Mouse (Mus musculus): ENCODE data around the gene Zfp61.
"Not testable (repeated sequence)": the region's sequence is repeated elsewhere in the genome, so short reads cannot be mapped to it uniquely, and the experiment has no call there.

Zfp61 gene

DNA sequence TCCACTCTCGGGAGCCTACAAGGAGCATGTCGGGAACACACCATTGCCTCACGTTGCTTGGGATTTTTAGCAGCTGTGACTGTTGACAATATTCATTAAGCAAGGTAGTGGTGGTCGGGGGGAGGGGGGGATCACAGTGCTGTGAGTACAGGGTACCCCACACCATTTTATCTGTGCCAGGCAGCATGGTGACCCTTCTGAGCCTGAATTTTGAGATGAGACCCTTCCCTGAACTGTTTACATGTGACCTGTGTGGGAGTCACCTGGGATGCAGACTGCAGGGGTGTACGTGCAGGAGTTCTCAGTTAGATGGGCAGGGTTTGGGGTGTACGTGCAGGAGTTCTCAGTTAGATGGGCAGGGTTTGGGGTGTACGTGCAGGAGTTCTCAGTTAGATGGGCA, 4.6 kb downstream of the Zfp61 start:
- DNase-seq, result no peak

DNA sequence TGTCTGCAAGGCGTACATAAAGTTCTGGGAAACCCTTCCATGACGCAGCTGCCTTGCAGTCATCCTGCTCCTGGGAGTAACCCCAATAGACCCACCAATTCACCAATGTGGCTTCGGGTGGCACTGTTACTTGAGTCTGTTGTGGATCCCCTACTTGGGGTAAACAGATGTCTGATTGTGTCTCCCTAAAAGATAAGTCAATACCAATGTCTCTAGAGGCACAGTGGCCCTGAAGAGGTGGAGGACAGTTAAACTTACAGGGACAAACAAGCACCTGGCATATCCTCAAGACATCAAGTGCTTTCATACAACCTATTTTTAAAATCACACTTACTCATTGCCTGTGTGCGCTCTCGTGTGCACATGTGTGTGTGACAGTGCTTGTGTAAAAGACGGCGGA, 5.7 kb downstream of the Zfp61 start:
- DNase-seq, result no peak

DNA sequence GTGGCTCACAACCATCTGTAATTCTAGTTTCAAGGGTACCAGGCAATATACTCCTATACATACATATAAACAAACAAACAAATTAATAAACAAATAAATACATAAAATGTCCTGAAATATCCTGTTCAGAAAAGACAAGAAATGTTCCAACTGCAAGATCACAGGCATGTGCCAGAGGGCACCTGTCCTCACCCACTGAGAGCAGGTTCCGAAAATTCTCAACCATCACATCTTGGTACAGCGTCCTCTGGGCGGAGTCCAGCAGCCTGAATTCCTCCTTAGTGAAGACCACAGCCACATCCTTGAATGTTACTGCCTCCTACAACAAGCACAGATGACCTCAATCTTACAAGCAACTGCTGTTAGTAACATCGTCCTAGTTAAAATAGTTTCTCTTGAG, 6.3 kb downstream of the Zfp61 start:
- DNase-seq, result no peak

DNA sequence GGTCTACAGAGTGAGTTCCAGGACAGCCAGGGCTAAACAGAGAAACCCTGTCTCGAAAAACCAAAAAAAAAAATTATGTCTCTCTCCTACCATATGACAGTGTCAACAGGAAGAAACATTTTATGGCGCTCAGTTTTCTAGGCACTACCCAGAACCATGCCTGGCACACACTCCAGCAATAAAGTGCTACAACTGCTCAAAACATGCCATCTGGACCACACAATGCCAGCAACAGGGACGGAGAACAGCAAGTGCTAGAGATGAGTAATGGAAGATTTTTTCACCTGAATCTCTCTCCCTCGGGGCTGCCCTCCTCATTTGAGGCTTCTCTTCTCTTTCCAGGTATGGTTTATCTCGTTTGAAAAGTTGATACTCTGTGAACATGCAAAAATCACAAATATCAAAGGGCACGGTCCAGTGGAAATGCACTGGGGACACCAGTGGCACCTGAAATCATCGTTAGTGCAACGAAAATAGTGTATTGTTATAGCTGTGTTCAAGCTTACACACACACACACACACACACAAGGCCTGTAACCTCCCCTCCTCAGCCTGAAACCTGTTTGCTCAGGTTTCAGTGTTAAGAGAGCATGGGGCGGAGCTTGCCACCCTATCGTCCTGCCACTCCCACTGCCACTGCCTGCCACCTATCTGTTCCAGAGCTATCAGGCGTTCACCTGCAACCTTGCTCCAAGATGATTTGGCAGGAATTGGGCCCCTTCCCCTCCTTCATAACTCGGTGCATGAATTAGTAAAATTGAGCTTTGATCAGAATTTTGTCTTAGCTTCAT, 7.8 kb downstream of the Zfp61 start:
- no peak for DNase-seq

DNA sequence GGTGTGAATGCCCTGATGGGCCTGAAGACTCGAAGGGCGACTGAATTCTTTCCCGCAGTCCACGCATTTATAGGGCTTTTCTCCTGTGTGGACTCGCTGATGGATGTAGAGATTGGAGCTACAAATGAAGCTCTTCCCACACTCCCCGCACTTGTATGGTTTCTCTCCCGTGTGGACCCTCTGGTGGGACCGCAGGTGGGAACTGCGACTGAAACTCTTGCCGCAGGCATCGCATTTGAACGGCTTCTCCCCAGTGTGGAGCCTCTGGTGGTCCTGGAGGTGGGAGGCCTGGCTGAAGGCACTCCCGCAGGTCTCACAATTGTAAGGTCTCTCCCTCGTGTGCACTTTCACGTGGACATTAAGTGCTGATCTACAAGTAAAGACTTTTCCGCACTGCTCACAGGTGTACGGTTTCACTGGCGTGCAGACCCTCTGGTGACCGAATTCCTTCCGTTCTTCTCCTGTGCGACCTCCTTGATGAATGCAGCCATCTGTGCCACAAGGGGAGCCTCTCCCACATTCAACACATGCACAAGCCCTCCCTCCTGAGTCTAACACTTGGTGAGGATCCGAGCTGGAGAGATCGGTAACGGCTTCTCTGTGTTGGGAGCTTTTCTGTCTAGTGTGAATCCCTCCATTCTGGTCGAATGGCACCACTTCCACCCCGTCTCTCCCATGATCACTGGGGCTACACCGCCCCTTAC, 9.5 kb downstream of the Zfp61 start:
- no peak for DNase-seq

DNA sequence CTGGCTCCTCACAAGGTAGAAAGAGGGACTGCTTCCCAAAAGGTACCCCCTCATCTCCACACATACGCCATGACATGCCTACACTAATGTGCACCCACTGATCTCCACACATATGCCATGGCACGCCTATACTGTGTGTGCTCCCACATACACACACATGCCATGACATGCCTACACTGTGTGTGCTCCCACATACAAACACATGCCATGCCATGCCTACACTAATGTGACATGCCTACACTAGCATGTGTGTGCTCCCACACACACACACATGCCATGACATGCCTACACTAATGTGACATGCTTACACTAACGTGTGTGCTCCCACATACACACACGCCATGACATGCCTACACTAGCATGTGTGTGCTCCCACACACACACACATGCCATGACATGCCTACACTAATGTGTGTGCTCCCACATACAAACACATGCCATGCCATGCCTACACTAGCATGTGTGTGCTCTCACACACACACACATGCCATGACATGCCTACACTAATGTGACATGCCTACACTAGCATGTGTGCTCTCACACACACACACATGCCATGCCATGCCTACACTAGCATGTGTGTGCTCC, 10.8 kb downstream of the Zfp61 start:
- DNase-seq, result no peak

DNA sequence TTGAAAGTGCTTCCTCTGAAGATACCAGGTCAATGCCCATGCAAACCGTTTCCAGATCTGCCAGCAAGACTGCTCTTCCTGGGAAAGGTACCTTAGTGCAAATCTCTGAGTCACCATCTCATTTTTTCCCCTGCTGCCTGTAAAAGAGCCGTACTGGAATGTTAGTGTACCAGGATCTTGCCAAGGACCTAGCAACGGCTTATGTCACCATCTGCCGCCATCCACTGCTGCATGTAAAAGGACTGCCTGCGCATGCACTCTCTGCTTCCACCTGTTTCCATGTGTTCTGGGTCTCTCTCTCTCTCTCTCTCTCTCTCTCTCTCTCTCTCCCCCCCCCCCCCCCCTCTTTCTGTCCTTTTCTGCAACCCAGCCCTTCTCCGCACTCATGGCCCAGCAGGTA, 12.5 kb downstream of the Zfp61 start:
- no peak for DNase-seq

DNA sequence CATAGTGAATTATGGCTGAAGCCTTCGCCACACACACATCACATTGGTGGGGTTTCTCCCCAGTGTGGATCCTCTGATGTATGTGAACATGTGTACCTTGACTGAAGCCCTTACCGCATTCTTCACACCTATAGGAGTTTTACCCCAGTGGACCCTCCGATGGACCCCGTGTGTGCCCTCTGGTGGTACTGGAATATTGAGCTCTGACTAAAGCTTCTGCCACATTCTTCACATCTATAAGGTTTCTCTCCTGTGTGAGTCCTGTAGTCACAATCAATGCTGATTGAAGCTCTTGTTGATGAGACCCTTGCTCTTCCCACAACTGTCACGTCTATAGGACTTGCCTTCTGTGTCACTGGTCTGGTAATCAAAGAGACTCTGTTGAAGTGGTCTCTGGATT, 13.4 kb downstream of the Zfp61 start:
- DNase-seq, result no peak

DNA sequence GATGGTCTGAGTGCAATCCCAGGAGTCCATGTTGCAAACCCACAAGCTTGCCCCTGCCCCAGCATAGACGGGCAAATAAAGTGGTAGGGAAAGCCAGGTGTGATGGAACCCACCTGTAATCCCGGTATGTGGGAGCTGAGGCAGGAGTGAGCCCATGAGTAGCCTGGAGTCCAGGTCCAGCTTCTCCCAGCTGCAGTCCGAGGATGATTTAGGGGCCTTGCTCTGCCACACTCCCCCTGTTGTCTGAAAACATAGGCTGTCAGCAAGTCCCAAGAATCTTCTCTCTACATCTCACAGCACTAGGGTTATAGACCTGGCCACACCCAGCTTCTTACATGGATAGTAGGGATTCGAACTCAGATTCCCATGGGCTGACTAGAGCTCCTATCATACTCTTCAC, 14.1 kb downstream of the Zfp61 start:
- DNase-seq, result no peak

DNA sequence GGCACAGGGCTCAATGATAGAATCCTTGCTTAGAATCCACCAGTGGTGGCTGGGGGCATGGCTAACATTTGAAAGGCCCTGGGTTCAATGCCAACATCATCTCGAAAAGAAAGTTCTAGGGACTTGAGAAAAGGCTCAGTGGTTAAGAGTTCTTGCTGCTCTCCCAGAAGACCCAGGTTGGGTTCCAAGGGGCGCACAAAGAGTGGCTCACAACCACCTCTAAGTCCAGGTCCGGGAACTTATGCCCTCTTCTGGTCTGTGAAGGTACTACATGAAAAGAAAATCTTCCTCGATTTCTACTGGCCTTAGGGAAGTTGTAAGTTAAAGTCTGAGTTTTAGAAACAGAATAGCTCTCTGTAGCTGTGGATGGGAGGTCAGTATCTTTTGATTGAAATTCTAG, 14.9 kb downstream of the Zfp61 start:
- no peak for DNase-seq

DNA sequence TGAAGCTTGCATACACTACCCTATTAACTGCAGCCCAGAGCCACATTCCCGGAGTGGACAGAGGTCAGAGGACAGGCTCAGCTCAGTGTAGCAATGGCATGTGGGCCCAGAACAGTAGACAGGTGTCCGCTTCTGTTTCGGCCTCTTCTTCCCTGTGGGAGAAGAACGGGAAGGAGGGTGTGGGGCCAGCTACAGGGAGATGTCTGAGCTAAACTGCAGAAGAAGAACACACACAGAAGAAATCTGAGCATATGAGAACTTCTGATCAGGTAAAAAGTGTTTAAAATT, 20.2 kb downstream of the Zfp61 start:
- peak; percentile 42 for DNase-seq

DNA sequence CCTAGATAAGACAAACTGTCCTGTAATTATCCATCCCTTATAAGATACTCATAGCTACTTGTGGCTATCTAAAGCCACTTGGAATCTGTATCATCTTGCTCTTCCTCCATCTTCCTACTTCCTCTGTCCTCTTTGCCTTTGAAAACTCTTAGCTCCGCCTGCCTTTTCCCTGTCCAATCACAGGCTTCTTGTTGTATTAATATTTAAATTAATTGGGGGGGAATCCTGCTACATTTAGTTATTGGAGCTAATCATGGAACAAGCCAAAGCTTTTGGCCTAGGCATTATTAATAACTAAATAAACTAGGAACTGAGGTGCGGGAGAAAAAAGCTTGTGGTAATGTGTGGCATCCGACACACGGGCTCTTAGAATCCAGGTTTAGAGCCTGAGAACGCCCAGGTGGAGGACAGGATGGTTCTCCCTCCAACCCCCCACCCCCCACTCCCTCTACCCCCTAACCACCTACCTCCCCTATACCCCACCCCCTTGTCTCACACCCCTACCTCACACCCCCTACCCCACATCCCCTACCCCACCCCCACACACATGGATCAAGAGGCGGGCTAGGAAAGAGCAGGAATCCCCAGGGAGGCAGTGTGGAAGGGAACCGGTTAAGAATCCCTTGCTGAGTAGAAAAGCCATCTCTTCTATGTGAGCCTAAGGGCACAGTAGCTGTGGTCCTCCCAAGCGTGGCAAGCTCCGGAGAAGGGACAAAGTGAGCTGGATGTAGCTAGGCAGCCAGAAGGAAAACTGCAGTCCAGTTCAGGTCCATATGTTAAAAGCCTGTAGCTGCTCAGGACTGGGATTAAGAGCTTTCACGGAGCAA, 20.8 kb downstream of the Zfp61 start:
- no peak for DNase-seq

DNA sequence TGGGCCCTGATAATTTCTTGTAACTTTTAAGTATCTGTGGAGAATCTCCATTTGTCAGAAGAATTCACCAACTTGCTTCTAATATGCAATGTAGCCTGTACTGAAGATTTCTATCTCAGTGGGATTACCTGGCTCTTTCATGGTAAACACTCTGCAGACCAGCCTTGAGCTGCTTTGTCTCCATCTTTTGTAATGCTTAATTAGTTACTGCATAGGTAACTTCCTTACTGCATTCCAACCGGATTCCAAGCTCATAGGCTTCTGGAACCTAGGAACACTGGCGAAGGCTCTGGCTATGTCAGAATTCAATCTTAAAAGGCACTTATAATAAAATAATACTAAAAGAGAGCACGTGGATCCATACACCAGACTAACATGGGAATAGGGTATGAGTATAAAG, 22.3 kb downstream of the Zfp61 start:
- DNase-seq, result not testable (repeated sequence)

DNA sequence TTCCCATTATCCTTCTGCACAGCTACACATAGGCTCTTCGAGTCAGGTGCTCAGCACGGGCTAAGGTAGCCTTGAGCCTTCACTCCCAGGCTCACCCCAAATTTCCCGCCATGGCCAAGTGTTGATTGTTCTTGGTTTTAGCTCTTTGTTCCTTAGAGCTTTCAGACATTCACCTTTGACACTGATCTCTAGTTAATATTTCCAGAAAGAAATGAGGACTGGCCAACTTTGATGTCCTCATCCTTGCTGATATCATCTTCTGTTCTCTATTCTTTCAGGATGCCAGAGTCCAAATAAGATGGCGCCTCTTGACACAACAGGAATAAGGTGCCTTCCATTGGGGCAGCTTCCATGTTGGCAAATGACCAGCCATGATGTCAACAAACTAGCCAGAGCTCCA, 26.6 kb downstream of the Zfp61 start:
- no peak for DNase-seq

DNA sequence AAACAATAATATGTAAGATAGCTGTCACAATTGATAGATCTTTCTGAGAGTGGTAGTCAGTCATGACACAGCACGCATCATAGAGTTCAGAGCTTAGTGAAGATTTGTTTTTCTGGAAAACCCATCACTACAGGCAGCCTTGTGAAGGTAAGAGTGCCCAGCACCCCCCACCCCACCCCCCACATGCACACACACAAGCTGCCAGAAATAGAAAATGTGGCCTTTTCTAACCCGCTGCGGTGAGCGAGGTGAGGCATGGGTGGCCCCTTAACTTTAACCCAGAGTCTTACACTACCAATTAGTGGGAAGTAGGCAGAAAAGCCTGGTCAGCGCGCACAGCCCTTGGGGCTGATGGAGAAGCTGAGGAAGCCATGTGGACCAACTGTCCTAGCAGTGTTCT, 29.8 kb downstream of the Zfp61 start:
- no peak for DNase-seq

DNA sequence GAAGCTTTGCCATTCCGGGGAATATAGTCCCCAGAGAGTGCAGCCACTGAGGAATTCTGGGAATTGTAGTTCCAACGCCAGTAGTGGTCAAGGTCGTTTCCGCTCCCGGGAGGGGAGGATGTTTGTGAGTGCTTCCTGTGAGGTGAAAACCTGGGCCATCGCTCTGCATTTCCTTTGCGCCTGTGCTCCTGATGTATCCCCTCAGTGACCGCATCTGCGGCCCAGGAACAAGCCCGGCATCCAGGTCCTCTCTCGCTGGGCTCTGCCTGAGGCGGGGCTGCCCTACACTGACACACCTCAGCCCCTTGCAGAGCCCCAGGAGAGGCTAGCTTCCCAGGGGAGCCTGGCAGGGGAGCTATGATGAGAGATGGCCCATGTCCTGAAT, 30.8 kb downstream of the Zfp61 start, which contains the start of gene Zfp93:
Zfp93 (plus strand) TSS at position 133 of the 385 bp plus-strand sequence.
- DNase-seq, result peak; percentile 86

DNA sequence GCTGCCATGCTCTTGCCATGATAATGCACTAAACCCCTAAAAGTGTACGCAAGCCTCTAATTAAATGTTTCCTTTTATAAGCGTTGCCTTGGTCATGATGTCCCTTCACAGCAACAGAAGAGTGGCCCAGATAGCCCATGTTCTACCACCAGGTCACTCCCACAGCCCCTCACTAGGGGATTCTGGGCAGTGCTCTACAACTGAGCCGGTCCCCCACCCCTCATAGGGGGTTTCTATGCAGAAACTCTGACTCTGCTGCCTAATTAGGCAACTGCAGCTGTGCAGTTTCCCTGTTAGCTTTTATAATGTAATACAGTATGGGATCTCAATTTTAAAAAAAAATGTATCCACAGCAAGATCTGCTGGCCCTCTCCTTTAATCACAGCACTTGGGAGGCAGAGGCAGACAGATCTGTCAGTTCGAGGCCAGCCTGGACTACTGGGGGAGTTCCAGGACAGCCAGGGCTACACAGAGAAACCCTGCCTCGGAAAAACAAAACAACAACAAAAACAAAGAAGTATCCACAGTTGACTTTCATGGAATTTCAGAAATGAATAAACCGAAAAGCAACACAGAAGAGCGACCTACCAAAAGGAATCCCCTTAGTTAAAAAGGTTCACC, 31.3 kb downstream of the Zfp61 start:
- no peak for DNase-seq

DNA sequence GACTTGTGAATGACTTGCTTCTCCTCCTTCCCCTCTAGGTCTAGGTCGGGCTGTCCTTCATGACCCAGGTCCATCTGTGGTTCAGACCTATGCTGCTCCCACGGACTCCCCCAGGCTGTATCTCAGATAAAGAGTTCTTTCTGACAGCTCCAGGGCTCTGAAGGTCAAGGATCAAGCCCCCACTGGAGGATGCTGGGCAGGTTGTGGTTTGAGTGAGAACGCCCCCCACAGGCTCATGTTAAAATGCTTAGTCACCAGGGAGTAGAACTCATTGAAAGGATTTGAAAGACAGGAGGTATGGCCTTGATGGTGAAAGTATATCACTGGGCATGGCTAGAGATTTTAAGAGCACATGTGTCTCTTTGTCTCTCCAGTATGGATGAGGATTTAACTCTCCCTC, 31.8 kb downstream of the Zfp61 start:
- DNase-seq, result no peak

DNA sequence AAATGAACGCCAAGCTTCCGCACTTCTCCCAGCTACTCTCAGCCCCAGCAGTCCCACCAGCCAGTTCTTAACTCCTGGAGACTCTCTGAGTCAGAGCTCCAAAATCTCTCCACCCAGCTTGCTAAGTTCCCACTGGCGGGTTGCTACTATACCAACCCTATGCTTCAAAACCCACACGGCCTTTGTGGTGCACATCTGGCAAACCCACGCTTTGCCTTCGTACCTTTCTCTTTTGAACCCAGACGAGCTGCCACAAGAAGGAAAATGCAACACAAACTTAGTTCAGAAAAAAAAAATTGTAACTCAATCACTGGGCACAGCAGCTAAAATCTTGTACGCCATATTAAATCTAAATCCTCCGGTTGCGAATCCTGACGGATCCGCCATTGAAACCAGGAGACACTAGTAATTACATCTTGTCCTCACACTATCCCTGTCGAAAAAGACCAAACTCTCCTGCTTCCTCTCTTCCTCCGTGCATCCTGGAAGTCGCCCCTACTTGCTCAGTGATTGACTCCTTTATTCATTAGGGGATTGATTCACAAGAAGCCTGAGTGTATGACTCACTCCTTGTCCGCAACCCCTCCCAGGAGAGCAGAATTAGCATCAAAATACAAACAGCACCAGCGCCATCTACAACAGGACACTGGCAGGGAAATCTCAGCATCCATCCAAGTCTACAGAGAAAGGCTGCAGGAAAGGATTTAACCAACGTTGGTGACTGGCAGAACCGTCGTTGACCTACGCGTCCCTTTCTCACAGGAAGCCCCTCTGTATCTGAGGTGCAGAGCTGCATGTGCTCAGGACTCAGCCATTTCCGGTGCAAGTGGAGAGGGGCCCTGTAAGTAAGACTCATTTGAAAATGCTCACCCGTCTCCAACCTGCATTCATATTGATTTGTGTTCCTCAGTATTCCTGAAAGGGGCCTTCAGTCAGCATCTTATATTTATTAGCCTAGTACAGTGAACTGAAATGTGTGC, 32.6 kb downstream of the Zfp61 start:
- DNase-seq, result no peak

DNA sequence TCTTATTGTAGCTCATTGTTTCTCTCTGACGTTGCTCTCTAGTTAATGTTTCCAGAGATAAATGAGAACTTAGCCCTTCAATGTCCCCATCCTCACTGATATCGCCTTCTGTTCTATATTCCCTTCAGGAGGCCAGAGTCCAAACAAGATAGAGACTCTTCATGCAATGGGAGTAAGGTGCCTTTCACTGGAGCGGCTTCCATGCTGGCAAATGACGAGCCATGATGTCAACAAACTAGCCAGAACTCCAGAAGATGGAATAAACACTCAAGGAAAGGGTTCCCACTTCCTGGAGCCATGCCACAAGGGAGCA, 41.1 kb downstream of the Zfp61 start:
- DNase-seq, result no peak

DNA sequence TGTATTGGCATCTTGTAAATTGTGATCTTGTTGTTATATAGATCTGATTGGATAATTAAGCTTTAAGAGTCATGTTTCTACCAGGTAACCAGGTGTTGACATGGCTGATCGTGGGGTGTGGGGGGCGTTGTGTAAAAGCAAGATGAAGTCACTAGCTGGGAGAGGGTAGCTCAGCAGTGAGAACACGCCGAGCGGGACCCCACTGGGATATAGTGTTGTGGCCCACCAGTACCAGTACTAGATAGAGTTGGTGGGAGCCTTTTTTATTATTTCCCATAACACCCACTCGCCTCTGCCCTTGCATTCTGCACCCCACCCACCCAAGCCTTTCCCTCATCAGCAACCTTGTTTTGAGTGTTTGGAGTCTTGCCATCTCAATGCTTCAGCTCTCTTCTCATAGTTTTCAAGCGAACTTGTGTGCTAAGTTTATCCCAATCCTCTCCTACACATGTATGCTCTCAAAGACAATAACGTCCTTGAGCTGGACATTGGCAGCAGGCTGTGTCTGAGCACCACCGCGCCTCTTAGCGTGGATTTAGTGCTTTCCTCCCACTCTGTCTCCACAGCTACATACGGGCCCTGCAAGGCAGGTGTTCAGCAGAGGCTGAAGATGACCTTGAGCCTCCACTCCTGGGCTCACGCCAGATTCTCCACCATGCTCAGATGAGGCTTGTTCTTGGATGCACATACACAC, 41.6 kb downstream of the Zfp61 start:
- DNase-seq, result no peak

All from kidney, adult 11 months (tissue).